Mouse (Mus musculus) cerebellum, adult 2 months (tissue): Measurements from ENCODE around the gene Mpp4.

Source experiments
- CTCF ChIP-seq: fragments of 200-500 bp; IDR thresholded peaks from 2 replicates; pipeline ENCODE4 v1.5.1; 2011; ENCODE audit warnings: low read depth, mild to moderate bottlenecking, control low read depth, low read length, moderate library complexity, borderline replicate concordance; ENCODE audit not compliant: insufficient read depth
- POLR2A ChIP-seq: fragments of 200-500 bp; IDR thresholded peaks from 2 replicates; pipeline ENCODE4 v1.6.1; 2011; ENCODE audit warnings: low read length, control low read depth, borderline replicate concordance; ENCODE audit not compliant: insufficient read depth

DNA sequence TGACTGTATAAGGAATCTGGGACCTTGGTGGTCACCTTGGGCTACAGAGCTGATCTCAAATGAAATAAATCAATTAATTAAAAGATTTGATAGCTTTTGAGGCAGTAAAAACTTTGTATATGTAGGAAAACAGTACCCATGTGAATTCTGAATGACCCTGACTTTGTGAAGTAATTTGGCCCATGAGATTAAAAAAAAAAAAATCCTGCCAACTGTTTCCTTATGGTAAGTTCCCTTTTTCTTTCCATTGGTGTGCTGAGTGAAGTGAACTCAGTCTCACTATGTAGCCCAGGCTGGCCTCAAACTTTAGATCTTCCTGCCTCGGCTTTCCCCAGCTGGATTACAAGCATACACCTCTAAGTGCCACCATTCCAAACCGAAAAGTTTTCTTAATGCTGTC lies 19.2 kb upstream of the Mpp4 start:
- no peak for TF ChIP-seq CTCF
- no peak for TF ChIP-seq POLR2A
